12 mouse cellular contexts compared by ENCODE assay signal in genomic region chr1:133347693-133348520, GRCm38 (mm10). TPM values are rescaled to one million over a fixed set of nuclear protein-coding genes. Genes with fewer than 3 reads are reported as not detected.
A peak's percentile ranks its signal among the peaks of the same experiment; 100 is the strongest.
DNase-seq lines count a peak whose midpoint lies in the region; ATAC-seq lines count a peak whose summit lies in the region.
"Had no signal": no experiment of that assay in that cellular context is flagged by ENCODE, and none has a peak within 500 bp of the region (broad histone marks: within the 10 kb centered on the region; RNA-seq: fewer than 3 reads in every experiment).

No protein-coding gene starts in this region.

- no peaks in the 10 kb centered on the region for H3K27me3 ChIP-seq in neural tube, embryonic 11.5 days (ENCODE audit: control insufficient read depth, insufficient read depth, low read length)

- ATAC-seq in neural tube, embryonic 11.5 days (ENCODE audit: insufficient read depth, low FRiP score, low TSS enrichment), result no peak

- no peak overlapping the region for H3K4me2 ChIP-seq in neural tube, embryonic 11.5 days (ENCODE audit: low read depth)

- intact Hi-C loops in left cerebral cortex, postnatal 25 days (cut with DNase I), result no loop called here

- no peaks in the 10 kb centered on the region for H3K36me3 ChIP-seq in neural tube, embryonic 11.5 days (ENCODE audit: control insufficient read depth, insufficient read depth, low read length)

- no peaks in the 10 kb centered on the region for H3K4me1 ChIP-seq in neural tube, embryonic 11.5 days (ENCODE audit: control insufficient read depth, insufficient read depth, low read length)

- H3K9me3 ChIP-seq in neural tube, embryonic 11.5 days (ENCODE audit: control insufficient read depth, low read length), result no peaks in the 10 kb centered on the region

- no peak overlapping the region for H3K4me3 ChIP-seq in neural tube, embryonic 11.5 days (ENCODE audit: low read depth, low read length)
- H3K4me3 ChIP-seq: heart, adult 2 months had no signal

- DNase-seq in neural tube, embryonic 11.5 days (ENCODE audit: low spot score), result peak; percentile 3
- DNase-seq in neural tube, embryonic 10.5 days (ENCODE audit: extremely low spot score, low spot score), result no peak
- peak; percentile 69 for DNase-seq in adrenal gland, postnatal 14 days
- DNase-seq in kidney, postnatal 25 days, result peak; percentile 63 to 82
- DNase-seq in yolk sac, embryonic 10.5 days (ENCODE audit: low spot score), result peak; percentile 78
- no peak for DNase-seq in layer of hippocampus, adult 9-10 months (ENCODE audit: low spot score)
- no peak for DNase-seq in left cerebral cortex, postnatal 25 days (ENCODE audit: low spot score in 2 of 2)
- DNase-seq: cerebellum, postnatal 10 days; right cerebral cortex, adult 18-20 months; thymus, postnatal 14 days had no signal

- H3K27ac ChIP-seq in neural tube, embryonic 11.5 days (ENCODE audit: low read depth, low read length), result no peak overlapping the region
- H3K27ac ChIP-seq: heart, adult 2 months had no signal

- no peak overlapping the region for H3K9ac ChIP-seq in neural tube, embryonic 11.5 days (ENCODE audit: low read length)

- 79% methylated on average over 11 of the region's 11 CpGs for WGBS in neural tube, embryonic 11.5 days

RNA-seq across cellular contexts. Expression of gene Ren1, which starts 2.4 kb away (rescaled TPM):
- not detected in 2 replicates for polyA plus RNA-seq in neural tube, embryonic 11.5 days (2014; fragmentation: Nextera tagmentation; extraction: Ambion mirVana)
- total RNA-seq in adrenal gland, postnatal 14 days (2021), result 5.4 and 12.6 TPM in 2 replicates
- not detected for total RNA-seq in left cerebral cortex, postnatal 25 days (2021)

RNA-seq across cellular contexts. Expression of gene Etnk2, which starts 15.5 kb away (rescaled TPM):
- polyA plus RNA-seq in neural tube, embryonic 11.5 days (2014; fragmentation: Nextera tagmentation; extraction: Ambion mirVana), result 1.9 and 3.0 TPM in 2 replicates
- total RNA-seq in adrenal gland, postnatal 14 days (2021), result 7.6 and 28.3 TPM in 2 replicates
- 1 to 10 TPM; 8.0 to 8.1 TPM for total RNA-seq in left cerebral cortex, postnatal 25 days (2021)

RNA-seq across cellular contexts. Expression of gene Kiss1, which starts 26.2 kb away (rescaled TPM):
- not detected in 2 replicates for polyA plus RNA-seq in neural tube, embryonic 11.5 days (2014; fragmentation: Nextera tagmentation; extraction: Ambion mirVana)
- total RNA-seq in adrenal gland, postnatal 14 days (2021), result not detected in 2 replicates
- 1 to 10 TPM in 1 of 2 experiments, not detected in 1; 1.8 TPM for total RNA-seq in left cerebral cortex, postnatal 25 days (2021)
- total RNA-seq: heart, adult 2 months had no signal
- polyA plus RNA-seq: heart, adult 2 months; limb, embryonic 14.5 days had no signal

RNA-seq across cellular contexts. Expression of gene Golt1a, which starts 38.3 kb away (rescaled TPM):
- polyA plus RNA-seq in neural tube, embryonic 11.5 days (2014; fragmentation: Nextera tagmentation; extraction: Ambion mirVana), result not detected in 2 replicates
- total RNA-seq in adrenal gland, postnatal 14 days (2021), result 1.4 and 2.9 TPM in 2 replicates
- total RNA-seq in left cerebral cortex, postnatal 25 days (2021), result 1 to 10 TPM; 1.0 to 1.3 TPM
- total RNA-seq: heart, adult 2 months had no signal
- polyA plus RNA-seq: limb, embryonic 14.5 days had no signal

Comparison
In these comparisons a context has a peak if more than half of its experiments do, and no peak if none do; other contexts are left out.
1. DNase-seq: peak in neural tube, embryonic 11.5 days (single experiment), adrenal gland, postnatal 14 days (single experiment), kidney, postnatal 25 days (2 of 2) and yolk sac, embryonic 10.5 days (single experiment); none in neural tube, embryonic 10.5 days (single experiment), layer of hippocampus, adult 9-10 months (single experiment) and left cerebral cortex, postnatal 25 days (0 of 2).